Mouse (Mus musculus): ENCODE measurements around the gene 1700013F07Rik. TPM values are rescaled to one million over a fixed set of nuclear protein-coding genes. Genes with fewer than 3 reads are reported as not detected.

The 1700013F07Rik gene
- polyA plus RNA-seq, 1 experiment, result not detected

- H3K4me1 ChIP-seq (ENCODE audit: control insufficient read depth, insufficient read depth, low read length), result peaks cover 2% of the 10 kb centered on the region
- H3K4me3 ChIP-seq (replicated peaks; ENCODE audit: control insufficient read depth, low read depth, low read length), result no peak overlapping the region
- no peak for TF ChIP-seq CTCF (IDR thresholded peaks at IDR 0.05; ENCODE audit: control insufficient read depth, insufficient read depth, low read length)
- no peak for TF ChIP-seq POLR2A (IDR thresholded peaks at IDR 0.05; ENCODE audit: borderline replicate concordance, control insufficient read depth, low read depth, low read length)
- WGBS, result 66% methylated on average over 4 of the region's 4 CpGs
- no peak overlapping the region for H3K27ac ChIP-seq (ENCODE audit: control insufficient read depth, insufficient read depth, low read depth, low read length, poor library complexity)
Measured at GRCm38 (mm10) chr3:108508745-108509474, 25.0 kb upstream of the 1700013F07Rik start.

GRCm38 (mm10) chr3:108510156-108510555, 23.8 kb upstream of the 1700013F07Rik start:
- TF ChIP-seq CTCF (IDR thresholded peaks at IDR 0.05; ENCODE audit: control insufficient read depth, insufficient read depth, low read length) (no peak), POLR2A (IDR thresholded peaks at IDR 0.05; ENCODE audit: borderline replicate concordance, control insufficient read depth, low read depth, low read length) (no peak)
- Histone ChIP-seq H3K4me1 (ENCODE audit: control insufficient read depth, insufficient read depth, low read length) (peaks cover 2% of the 10 kb centered on the region), H3K27ac (ENCODE audit: control insufficient read depth, insufficient read depth, low read depth, low read length, poor library complexity) (no peak overlapping the region), H3K4me3 (replicated peaks; ENCODE audit: control insufficient read depth, low read depth, low read length) (no peak overlapping the region)
- 82% methylated on average over 2 of the region's 2 CpGs for WGBS

- WGBS, result 35% methylated on average over 9 of the region's 9 CpGs
- TF ChIP-seq CTCF (IDR thresholded peaks at IDR 0.05; ENCODE audit: control insufficient read depth, insufficient read depth, low read length), result no peak
- no peak for TF ChIP-seq POLR2A (IDR thresholded peaks at IDR 0.05; ENCODE audit: borderline replicate concordance, control insufficient read depth, low read depth, low read length)
- no peak overlapping the region for H3K4me3 ChIP-seq (replicated peaks; ENCODE audit: control insufficient read depth, low read depth, low read length)
- peaks cover 2% of the 10 kb centered on the region for H3K4me1 ChIP-seq (ENCODE audit: control insufficient read depth, insufficient read depth, low read length)
- no peak overlapping the region for H3K27ac ChIP-seq (ENCODE audit: control insufficient read depth, insufficient read depth, low read depth, low read length, poor library complexity)
Measured at GRCm38 (mm10) chr3:108510716-108511483, 23.1 kb upstream of the 1700013F07Rik start.

GRCm38 (mm10) chr3:108513465-108513864, 20.5 kb upstream of the 1700013F07Rik start:
- no peak for TF ChIP-seq CTCF (IDR thresholded peaks at IDR 0.05; ENCODE audit: control insufficient read depth, insufficient read depth, low read length)
- peaks cover 2% of the 10 kb centered on the region for H3K4me1 ChIP-seq (ENCODE audit: control insufficient read depth, insufficient read depth, low read length)
- 78% methylated on average over 3 of the region's 3 CpGs for WGBS
- no peak overlapping the region for H3K27ac ChIP-seq (ENCODE audit: control insufficient read depth, insufficient read depth, low read depth, low read length, poor library complexity)
- no peak overlapping the region for H3K4me3 ChIP-seq (replicated peaks; ENCODE audit: control insufficient read depth, low read depth, low read length)

GRCm38 (mm10) chr3:108518276-108518675, 15.7 kb upstream of the 1700013F07Rik start:
- H3K4me3 ChIP-seq (replicated peaks; ENCODE audit: control insufficient read depth, low read depth, low read length), result no peak overlapping the region
- no peaks in the 10 kb centered on the region for H3K4me1 ChIP-seq (ENCODE audit: control insufficient read depth, insufficient read depth, low read length)
- WGBS, result 67% methylated on average over 4 of the region's 4 CpGs
- TF ChIP-seq POLR2A (IDR thresholded peaks at IDR 0.05; ENCODE audit: borderline replicate concordance, control insufficient read depth, low read depth, low read length), result no peak
- H3K27ac ChIP-seq (ENCODE audit: control insufficient read depth, insufficient read depth, low read depth, low read length, poor library complexity), result no peak overlapping the region

GRCm38 (mm10) chr3:108523415-108523814, 10.5 kb upstream of the 1700013F07Rik start:
- TF ChIP-seq POLR2A (IDR thresholded peaks at IDR 0.05; ENCODE audit: borderline replicate concordance, control insufficient read depth, low read depth, low read length) (no peak), CTCF (IDR thresholded peaks at IDR 0.05; ENCODE audit: control insufficient read depth, insufficient read depth, low read length) (no peak)
- WGBS, result 57% methylated on average over 4 of the region's 4 CpGs
- H3K27ac ChIP-seq (ENCODE audit: control insufficient read depth, insufficient read depth, low read depth, low read length, poor library complexity), result no peak overlapping the region
- H3K4me1 ChIP-seq (ENCODE audit: control insufficient read depth, insufficient read depth, low read length), result no peaks in the 10 kb centered on the region
- no peak overlapping the region for H3K4me3 ChIP-seq (replicated peaks; ENCODE audit: control insufficient read depth, low read depth, low read length)

GRCm38 (mm10) chr3:108528489-108528888, 5.5 kb upstream of the 1700013F07Rik start:
- Histone ChIP-seq H3K4me1 (ENCODE audit: control insufficient read depth, insufficient read depth, low read length) (no peaks in the 10 kb centered on the region), H3K27ac (ENCODE audit: control insufficient read depth, insufficient read depth, low read depth, low read length, poor library complexity) (no peak overlapping the region), H3K4me3 (replicated peaks; ENCODE audit: control insufficient read depth, low read depth, low read length) (no peak overlapping the region)
- WGBS, result 87% methylated on average over 8 of the region's 8 CpGs
- TF ChIP-seq CTCF (IDR thresholded peaks at IDR 0.05; ENCODE audit: control insufficient read depth, insufficient read depth, low read length) (no peak), POLR2A (IDR thresholded peaks at IDR 0.05; ENCODE audit: borderline replicate concordance, control insufficient read depth, low read depth, low read length) (no peak)

- 70% methylated on average over 9 of the region's 9 CpGs for WGBS
- Histone ChIP-seq H3K27ac (ENCODE audit: control insufficient read depth, insufficient read depth, low read depth, low read length, poor library complexity) (no peak overlapping the region), H3K4me1 (ENCODE audit: control insufficient read depth, insufficient read depth, low read length) (peaks cover 1% of the 10 kb centered on the region), H3K4me3 (replicated peaks; ENCODE audit: control insufficient read depth, low read depth, low read length) (no peak overlapping the region)
- TF ChIP-seq CTCF (IDR thresholded peaks at IDR 0.05; ENCODE audit: control insufficient read depth, insufficient read depth, low read length), result no peak
Measured at GRCm38 (mm10) chr3:108533114-108533885, 650 bp upstream of the 1700013F07Rik start.

Measured in bone marrow, adult 2 months (tissue).